Mouse (Mus musculus) spleen, adult 2 months (tissue): Measurements from ENCODE around the gene Spin1.

Source experiments
- CTCF ChIP-seq: fragments of 200-500 bp; IDR thresholded peaks from 2 replicates; pipeline ENCODE4 v1.5.1; 2011; ENCODE audit warnings: mild to moderate bottlenecking, inconsistent platforms; ENCODE audit not compliant: insufficient read depth, insufficient read length, insufficient replicate concordance; ENCODE audit errors: extremely low read depth
- POLR2A ChIP-seq: fragments of 200-500 bp; IDR thresholded peaks from 2 replicates; pipeline ENCODE4 v1.6.1; 2011; ENCODE audit warnings: low read depth, low read length, inconsistent platforms

- TF ChIP-seq CTCF (no peak), POLR2A (no peak)
Measured at GRCm38 (mm10) chr13:51094323-51095195, 6.1 kb upstream of the Spin1 start.
